Mouse (Mus musculus) liver, embryonic 14.5 days (tissue): Measurements from ENCODE around the gene Enox1.

Source experiments
- CTCF ChIP-seq: IDR thresholded peaks from 2 replicates; pipeline ENCODE4 v1.5.1; 2016; ENCODE audit warnings: antibody characterized with exemption, low read depth, control low read depth
- EP300 ChIP-seq: IDR thresholded peaks from 2 replicates; pipeline ENCODE4 v1.6.1; 2016; ENCODE audit warnings: antibody characterized with exemption, low read depth

GRCm38 (mm10) chr14:77298327-77298726 lies 141.8 kb downstream of the Enox1 start:
- TF ChIP-seq CTCF (no peak), EP300 (no peak)
